Mouse (Mus musculus): ENCODE measurements around the gene Caln1.

The Caln1 gene

GRCm38 (mm10) chr5:130368236-130368635, 1.0 kb upstream of the Caln1 start:
- TF ChIP-seq GATA4 (IDR thresholded peaks at IDR 0.05; ENCODE audit: insufficient replicate concordance, low read length), result no peak

GRCm38 (mm10) chr5:130375411-130375810, 6.2 kb downstream of the Caln1 start:
- TF ChIP-seq GATA4 (IDR thresholded peaks at IDR 0.05; ENCODE audit: insufficient replicate concordance, low read length), result no peak

- no peak for TF ChIP-seq GATA4 (IDR thresholded peaks at IDR 0.05; ENCODE audit: insufficient replicate concordance, low read length)
These were observed 15.1 kb downstream of the Caln1 start, which contains the start of gene A330070K13Rik for GRCm38 (mm10) chr5:130384222-130384912. Gene A330070K13Rik, minus strand, starts transcription at chr5:130384631.

- no peak for TF ChIP-seq GATA4 (IDR thresholded peaks at IDR 0.05; ENCODE audit: insufficient replicate concordance, low read length)
These were observed 17.2 kb downstream of the Caln1 start for GRCm38 (mm10) chr5:130386418-130386817.

GRCm38 (mm10) chr5:130393618-130394355, 24.5 kb downstream of the Caln1 start:
- TF ChIP-seq GATA4 (IDR thresholded peaks at IDR 0.05; ENCODE audit: insufficient replicate concordance, low read length), result no peak

GRCm38 (mm10) chr5:130394386-130394785, 25.1 kb downstream of the Caln1 start:
- no peak for TF ChIP-seq GATA4 (IDR thresholded peaks at IDR 0.05; ENCODE audit: insufficient replicate concordance, low read length)

GRCm38 (mm10) chr5:130395142-130395541, 25.9 kb downstream of the Caln1 start:
- no peak for TF ChIP-seq GATA4 (IDR thresholded peaks at IDR 0.05; ENCODE audit: insufficient replicate concordance, low read length)

- TF ChIP-seq GATA4 (IDR thresholded peaks at IDR 0.05; ENCODE audit: insufficient replicate concordance, low read length), result no peak
These were observed 31.1 kb downstream of the Caln1 start for GRCm38 (mm10) chr5:130400136-130400917.

GRCm38 (mm10) chr5:130405201-130405600, 35.9 kb downstream of the Caln1 start:
- TF ChIP-seq GATA4 (IDR thresholded peaks at IDR 0.05; ENCODE audit: insufficient replicate concordance, low read length), result no peak

GRCm38 (mm10) chr5:130409706-130410105, 40.5 kb downstream of the Caln1 start:
- no peak for TF ChIP-seq GATA4 (IDR thresholded peaks at IDR 0.05; ENCODE audit: insufficient replicate concordance, low read length)

GRCm38 (mm10) chr5:130411516-130411915, 42.3 kb downstream of the Caln1 start:
- no peak for TF ChIP-seq GATA4 (IDR thresholded peaks at IDR 0.05; ENCODE audit: insufficient replicate concordance, low read length)

GRCm38 (mm10) chr5:130447438-130447837, 78.2 kb downstream of the Caln1 start:
- no peak for TF ChIP-seq GATA4 (IDR thresholded peaks at IDR 0.05; ENCODE audit: insufficient replicate concordance, low read length)

GRCm38 (mm10) chr5:130448491-130448890, 79.2 kb downstream of the Caln1 start:
- no peak for TF ChIP-seq GATA4 (IDR thresholded peaks at IDR 0.05; ENCODE audit: insufficient replicate concordance, low read length)

GRCm38 (mm10) chr5:130448931-130449856, 79.9 kb downstream of the Caln1 start:
- TF ChIP-seq GATA4 (IDR thresholded peaks at IDR 0.05; ENCODE audit: insufficient replicate concordance, low read length), result no peak

Measured in liver, adult (tissue).